Mouse (Mus musculus): ENCODE measurements at regions not wholly inside any gene's neighbourhood (a gene's known extent, or its start where the extent isn't known, plus 50 kb on each side); places are given as distances from the start of the nearest gene placed in this dataset.

GRCm38 (mm10) chr4:50291397-50291945 is 445.9 kb upstream of the Grin3a start:
- intact Hi-C loops (cut with DNase I) = no loop called here
- no peak for DNase-seq

DNA sequence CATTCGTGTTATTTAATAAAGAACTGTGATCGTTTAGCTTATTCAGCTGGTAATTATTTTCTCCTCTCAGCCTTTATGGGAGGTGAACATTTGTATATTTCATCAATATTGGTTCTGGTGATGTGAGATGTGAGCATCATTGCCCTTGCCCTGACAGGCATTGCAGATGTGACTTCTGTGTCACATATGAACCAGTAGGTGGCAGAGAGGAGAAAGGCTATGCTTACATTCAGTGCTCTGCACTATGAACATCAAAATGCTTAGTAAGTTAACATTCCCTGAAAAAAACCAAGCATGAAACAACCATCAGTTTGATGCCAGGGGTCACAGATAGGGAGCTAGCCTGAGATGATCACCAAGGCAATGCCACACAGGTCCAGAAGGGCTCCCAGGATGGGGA is 441.1 kb upstream of the Grin3a start:
- no peak for DNase-seq
- intact Hi-C loops (cut with DNase I) = loop anchor here (10.0 kb wide), 1 partner anchor 388 kb away; no protein-coding TSS in a partner anchor

DNA sequence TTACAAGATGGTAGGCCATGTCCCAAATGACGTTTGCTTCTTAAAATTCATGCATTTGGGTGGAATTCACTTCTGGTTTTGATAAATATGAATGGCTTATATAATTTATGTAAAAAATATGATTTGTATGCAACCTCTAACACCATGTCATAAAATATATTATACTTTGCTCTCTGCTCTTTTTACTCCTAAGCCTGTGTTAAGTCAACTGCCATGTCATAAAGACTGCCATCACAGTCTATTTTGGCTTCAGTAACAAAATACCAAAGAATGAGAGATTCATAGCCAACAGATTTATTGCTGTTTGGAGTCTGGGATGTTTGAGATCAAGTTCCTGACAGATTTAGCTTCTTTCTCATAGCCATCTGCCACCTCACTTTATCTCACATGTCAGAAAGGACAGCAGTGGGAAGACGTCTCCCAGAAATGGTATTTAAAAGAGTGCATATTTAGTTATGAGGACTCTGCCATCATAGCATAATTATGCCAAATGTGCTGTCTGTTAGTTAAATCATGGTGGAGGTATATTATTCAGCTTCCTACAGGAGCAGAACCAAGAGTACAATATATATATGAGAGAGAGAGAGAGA is 413.6 kb upstream of the Grin3a start:
- intact Hi-C loops (cut with DNase I) = no loop called here
- no peak for DNase-seq

GRCm38 (mm10) chr4:50242042-50242441 is 396.5 kb upstream of the Grin3a start:
- intact Hi-C loops (cut with DNase I) = no loop called here
- no peak for DNase-seq

DNA sequence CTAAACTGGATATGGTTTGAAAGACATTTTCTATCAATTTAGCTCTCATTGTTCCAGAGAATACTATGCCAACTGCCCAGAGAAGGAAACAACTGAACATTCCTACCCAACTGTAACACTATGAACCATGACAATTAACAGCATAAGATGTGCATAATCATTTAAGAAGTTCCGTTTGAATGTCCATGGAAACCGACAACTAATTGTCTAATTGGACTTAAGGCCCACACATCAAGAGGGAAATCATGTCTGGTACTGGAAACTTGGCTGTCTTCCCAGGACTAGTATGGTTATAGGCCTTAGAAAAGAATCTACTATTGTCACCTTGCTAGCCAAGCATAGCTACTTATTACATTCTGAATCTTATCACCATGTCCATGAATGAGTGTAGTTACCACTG is 395.4 kb upstream of the Grin3a start:
- intact Hi-C loops (cut with DNase I) = no loop called here
- DNase-seq = no peak

DNA sequence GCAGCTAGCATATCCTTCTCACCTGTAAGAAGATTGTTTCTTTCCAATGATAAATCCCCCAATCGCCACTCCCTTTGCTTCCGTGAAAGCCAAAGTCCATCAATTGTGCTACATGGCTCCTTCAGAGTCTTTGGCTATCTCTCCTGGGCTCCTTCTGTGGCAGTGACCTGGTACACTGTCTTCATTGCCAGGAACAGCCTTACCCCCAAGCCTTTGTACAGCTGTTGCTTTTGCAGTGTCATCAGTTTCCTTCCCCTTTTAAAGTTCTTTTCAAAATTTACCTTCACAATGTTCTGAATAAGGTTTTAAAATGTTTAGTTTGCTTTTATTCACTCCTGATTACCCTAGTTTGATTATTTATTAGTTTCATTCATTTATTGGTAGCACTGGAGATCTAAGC is 393.8 kb upstream of the Grin3a start:
- intact Hi-C loops (cut with DNase I) = no loop called here
- DNase-seq = no peak

DNA sequence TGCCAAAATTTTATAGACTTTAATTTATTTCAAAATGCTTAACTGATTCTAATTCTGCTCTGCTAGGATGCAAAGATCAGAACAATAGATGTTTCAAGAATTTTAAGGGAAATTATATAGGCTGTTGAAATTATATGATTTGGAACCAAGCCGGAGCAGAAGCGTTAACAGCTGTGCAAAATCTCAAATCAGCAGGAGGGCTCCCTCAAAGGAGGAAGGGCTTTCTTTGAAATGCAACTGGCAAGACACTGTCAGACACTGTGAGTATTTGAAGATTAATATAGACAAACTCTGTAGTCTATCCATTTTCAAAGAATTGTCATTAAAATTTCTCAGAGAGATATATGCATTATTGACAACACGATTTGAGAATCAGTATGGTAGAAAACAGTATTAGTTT is 389.9 kb upstream of the Grin3a start:
- no peak for DNase-seq
- intact Hi-C loops (cut with DNase I) = no loop called here

DNA sequence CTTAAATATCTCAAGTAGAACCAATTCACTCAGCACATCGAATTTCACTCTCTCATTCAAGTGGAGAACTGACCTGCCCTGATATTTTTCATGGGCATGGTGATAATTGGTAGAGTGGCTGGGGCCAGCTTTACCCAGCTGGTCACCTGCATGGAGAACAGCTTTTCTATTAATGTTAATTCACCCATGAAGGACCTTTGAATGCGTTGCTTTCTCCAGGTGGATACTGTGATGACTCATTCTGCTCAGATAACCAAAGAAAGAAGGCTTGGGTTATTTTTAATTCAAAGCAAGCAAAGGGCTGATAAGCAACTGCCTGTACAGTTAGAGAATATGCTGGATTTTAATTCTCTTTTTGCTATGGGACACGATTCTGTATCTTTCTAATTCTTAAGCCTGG is 357.8 kb upstream of the Grin3a start:
- no peak for DNase-seq

DNA sequence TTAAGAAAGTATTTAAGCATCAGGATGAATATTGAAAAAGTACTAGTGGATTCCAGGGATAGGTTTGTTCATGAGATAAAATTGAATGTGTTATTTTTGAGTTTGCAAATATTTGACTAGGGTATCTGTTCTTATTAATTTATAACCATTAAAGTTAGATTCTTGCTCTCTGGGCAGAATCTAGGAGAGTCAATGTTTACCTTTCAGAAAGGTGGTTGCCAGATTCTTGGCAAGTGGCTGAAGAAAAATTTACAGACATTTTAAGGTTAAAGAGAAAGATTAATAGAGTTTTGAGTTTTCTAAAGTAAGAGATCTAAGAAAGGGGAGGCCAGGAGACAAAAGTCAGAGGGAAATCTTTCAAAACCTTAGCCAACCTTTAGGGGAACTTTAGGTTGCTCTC is 331.7 kb upstream of the Grin3a start:
- intact Hi-C loops (cut with DNase I) = no loop called here
- no peak for DNase-seq

More for the DNA sequence above, 357.8 kb upstream of the Grin3a start:
- intact Hi-C loops (cut with DNase I) = no loop called here

DNA sequence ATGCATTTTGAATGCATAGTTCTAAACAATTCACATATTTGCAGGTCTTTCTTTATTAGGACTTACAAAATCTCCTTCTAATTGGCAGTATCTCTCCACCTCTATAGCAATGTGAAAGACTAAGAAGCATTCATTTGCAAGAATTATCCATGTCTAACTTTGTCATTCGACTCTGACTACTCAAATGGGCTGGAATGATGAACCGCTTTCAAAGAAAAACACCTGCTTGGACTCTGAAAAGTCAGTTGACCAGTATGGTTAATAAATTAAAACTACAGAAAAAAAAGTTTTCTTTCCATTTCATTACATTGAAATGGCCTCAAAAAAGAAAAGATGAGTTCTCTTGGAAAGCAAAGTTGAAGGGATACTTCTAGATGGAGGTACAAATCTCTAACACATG is 331.1 kb upstream of the Grin3a start:
- DNase-seq = no peak
- intact Hi-C loops (cut with DNase I) = no loop called here

DNA sequence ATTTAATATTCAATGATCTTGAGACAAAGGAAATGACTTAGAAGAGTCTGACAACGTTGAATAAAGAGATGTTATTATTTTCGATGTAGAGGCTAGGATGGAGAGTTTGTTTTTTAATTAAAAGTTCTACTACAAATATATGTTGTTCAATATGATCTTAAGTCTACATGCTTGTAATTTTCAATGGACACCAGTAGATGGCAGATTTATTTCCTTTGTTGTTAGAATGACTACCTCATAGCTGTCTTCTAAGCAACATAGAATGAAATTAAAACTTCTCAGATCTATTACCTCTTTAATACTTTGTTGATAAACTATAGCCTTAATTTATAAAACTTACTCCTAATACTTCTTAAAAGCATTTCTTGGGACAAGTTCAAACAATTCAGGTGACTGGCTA is 315.3 kb upstream of the Grin3a start:
- intact Hi-C loops (cut with DNase I) = no loop called here

DNA sequence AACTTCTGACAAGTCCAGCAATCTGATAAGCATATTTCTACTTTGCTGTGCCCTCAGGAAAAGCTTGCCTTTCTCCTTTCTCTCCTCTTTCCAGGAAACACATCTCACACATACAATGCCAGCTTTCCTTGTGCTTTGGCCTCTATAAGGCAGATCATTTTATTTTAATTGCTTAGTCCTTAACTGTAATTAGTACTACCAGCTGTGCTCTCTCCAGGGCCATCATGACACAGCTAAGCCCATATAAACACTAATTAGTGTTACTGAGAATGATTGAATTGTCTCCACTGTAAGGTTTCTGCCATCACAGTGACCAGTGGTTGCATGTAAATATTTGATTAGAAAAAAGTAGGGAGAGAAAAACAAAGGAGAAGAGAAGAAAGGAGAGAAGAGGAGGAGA is 300.4 kb upstream of the Grin3a start:
- DNase-seq = no peak
- intact Hi-C loops (cut with DNase I) = no loop called here

More for the DNA sequence above, 315.3 kb upstream of the Grin3a start:
- DNase-seq = no peak

GRCm38 (mm10) chr4:50130262-50130661 is 284.7 kb upstream of the Grin3a start:
- intact Hi-C loops (cut with DNase I) = no loop called here
- DNase-seq = no peak

DNA sequence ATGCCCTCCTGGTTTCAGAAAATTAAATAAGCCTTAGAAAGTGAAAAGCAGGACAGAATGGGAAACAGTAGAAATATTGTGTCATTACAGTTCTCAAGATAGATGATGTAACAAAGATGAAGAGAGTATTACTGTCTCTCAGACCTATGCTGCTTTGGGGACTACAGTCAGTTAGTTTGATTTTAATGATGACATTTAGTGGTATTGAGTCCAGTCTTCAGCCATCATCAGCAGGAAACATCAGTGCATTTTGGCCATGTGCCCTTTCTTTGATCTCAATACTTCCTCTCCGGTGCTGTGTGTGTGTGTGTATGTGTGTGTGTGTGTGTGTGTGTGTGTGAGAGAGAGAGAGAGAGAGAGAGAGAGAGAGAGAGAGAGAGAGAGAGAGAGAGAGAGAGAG is 261.0 kb upstream of the Grin3a start:
- no peak for DNase-seq
- intact Hi-C loops (cut with DNase I) = no loop called here

DNA sequence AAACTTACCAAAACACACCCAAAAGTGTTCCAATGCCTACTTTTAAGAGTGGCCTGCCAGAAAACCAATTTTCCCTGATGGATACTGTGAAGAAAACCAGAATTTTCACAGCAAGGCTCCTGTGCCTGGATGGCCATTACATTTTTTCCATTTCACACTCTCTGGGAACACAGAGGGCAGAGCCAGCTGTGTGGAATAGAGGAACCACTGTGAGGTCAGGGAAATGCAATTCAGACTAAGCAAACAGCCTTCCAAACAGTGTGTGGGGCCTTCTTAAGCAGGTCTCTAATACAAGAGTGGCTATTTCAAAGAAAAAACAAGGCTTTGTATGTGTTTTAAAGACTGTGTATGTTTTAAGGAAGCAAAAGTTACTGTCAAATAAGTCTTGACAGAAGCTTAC is 242.3 kb upstream of the Grin3a start:
- intact Hi-C loops (cut with DNase I) = no loop called here
- no peak for DNase-seq

DNA sequence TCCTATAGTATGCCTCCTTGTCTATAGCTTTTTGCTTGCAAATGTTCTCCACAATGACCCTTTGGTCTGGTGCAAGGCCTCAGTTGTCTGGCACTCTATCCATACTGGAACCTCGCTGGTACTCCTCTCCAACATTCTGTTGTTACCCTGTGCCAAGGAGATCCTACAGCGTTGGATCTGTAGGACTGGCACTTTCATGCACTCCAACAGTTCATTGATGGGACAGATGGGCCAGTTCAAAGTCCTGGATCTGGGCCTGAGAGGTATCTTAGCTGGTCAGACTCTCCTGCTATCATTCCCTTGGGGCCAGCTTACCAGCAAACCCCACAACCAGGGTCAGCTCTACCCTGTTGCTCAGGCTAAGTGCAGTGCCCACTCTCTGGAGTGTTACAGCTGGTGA is 241.1 kb upstream of the Grin3a start:
- intact Hi-C loops (cut with DNase I) = no loop called here
- no peak for DNase-seq

DNA sequence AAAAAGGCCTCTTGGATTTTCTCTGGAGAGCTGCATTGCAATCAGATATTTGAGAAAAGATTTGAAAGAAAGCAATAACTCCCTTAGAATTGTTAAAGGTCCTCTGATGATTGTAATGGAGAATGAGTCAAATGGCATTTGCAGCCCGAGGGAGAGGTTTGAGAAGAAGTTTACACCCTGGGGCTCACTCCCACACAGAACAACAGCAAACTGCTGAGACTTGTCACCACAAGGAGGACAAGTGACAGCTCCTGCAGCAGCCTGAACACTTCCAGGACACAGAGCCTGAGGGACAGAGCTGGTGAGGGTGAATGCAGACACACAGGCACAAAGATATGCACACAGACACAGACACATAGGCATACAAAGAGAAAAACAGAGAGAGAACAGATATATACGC is 210.0 kb upstream of the Grin3a start:
- intact Hi-C loops (cut with DNase I) = no loop called here
- DNase-seq = no peak

DNA sequence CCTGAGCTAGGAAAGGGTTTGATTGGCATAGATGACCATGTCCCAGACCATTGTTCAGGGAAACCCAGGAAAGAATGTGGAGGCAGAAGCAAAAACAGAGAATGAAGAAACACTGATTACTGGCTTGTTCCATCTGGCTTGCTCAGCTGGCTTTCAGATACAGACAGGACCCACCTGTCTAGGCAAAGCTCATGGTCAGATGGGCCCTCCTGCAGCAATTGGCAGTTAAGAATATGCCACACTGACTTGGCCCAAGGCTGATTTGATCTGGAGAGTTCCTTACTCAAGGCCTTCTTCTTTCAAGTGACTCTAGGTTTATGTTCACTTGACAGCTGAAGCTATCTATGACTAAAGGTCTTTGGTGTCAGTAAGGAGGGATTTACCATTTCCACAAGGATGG is 195.9 kb upstream of the Grin3a start:
- no peak for DNase-seq
- intact Hi-C loops (cut with DNase I) = no loop called here

- DNase-seq = no peak
These were observed 190.5 kb upstream of the Grin3a start for GRCm38 (mm10) chr4:50036079-50036478.

GRCm38 (mm10) chr4:50025356-50025755 is 179.8 kb upstream of the Grin3a start:
- intact Hi-C loops (cut with DNase I) = no loop called here
- no peak for DNase-seq

More at GRCm38 (mm10) chr4:50036079-50036478, 190.5 kb upstream of the Grin3a start:
- intact Hi-C loops (cut with DNase I) = no loop called here

Measured in heart, postnatal 14 days (tissue).